Mouse (Mus musculus) liver, embryonic 12.5 days (tissue): ENCODE results near the gene Pm20d1. TPM values are rescaled to one million over a fixed set of nuclear protein-coding genes. Genes with fewer than 3 reads are reported as not detected.
"Not testable (repeated sequence)": the region's sequence is repeated elsewhere in the genome, so short reads cannot be mapped to it uniquely, and the experiment has no call there.

ENCODE experiments used
- ATAC-seq: fragments of 200-750 bp; cut with Nextera tagmentation; 2 replicates; pipeline ENCODE4 v1.8.0; 2017; ENCODE audit warnings: moderate number of reproducible peaks, mild to moderate bottlenecking, moderate library complexity
- H3K27ac ChIP-seq: fragments of 300-500 bp; sonication (generic); 2 replicates; pipeline ENCODE4 v1.5.1; 2016; ENCODE audit warnings: mild to moderate bottlenecking
- H3K27me3 ChIP-seq: fragments of 300-500 bp; sonication (generic); replicated peaks from 2 replicates; pipeline ENCODE4 v1.6.1; 2016; ENCODE audit warnings: mild to moderate bottlenecking, moderate library complexity
- H3K36me3 ChIP-seq: fragments of 300-500 bp; sonication (generic); 2 replicates; pipeline ENCODE4 v1.6.1; 2016; ENCODE audit warnings: mild to moderate bottlenecking, moderate library complexity
- H3K4me1 ChIP-seq: fragments of 300-500 bp; sonication (generic); 2 replicates; pipeline ENCODE4 v1.6.1; 2016
- H3K4me2 ChIP-seq: fragments of 300-500 bp; sonication (generic); 2 replicates; pipeline ENCODE4 v1.6.1; 2016; ENCODE audit warnings: mild to moderate bottlenecking, moderate library complexity
- H3K4me3 ChIP-seq: fragments of 300-500 bp; sonication (generic); 2 replicates; pipeline ENCODE4 v1.5.1; 2016; ENCODE audit warnings: mild to moderate bottlenecking, moderate library complexity
- H3K9ac ChIP-seq: fragments of 300-500 bp; sonication (generic); 2 replicates; pipeline ENCODE4 v1.6.1; 2016; ENCODE audit warnings: mild to moderate bottlenecking, moderate library complexity
- H3K9me3 ChIP-seq: fragments of 300-500 bp; sonication (generic); replicated peaks from 2 replicates; pipeline ENCODE4 v1.6.1; 2016; ENCODE audit warnings: mild to moderate bottlenecking, moderate library complexity
- WGBS: fragments of 180-500 bp; shearing (Covaris S2); methylation state at CpG from one replicate; pipeline ENCODE4 v1.1.7; 2016; ENCODE audit not compliant: insufficient replicate concordance; 5-methylcytosine and 5-hydroxymethylcytosine counted together
- polyA plus RNA-seq: library from polyadenylated mRNA; unstranded; fragments of >200 nt; fragmentation: Nextera tagmentation; extraction: Ambion mirVana; gene quantifications from 2 replicates; pipeline ENCODE4 v1.2.1, GENCODE M21; 2016

Pm20d1 gene
- polyA plus RNA-seq, 1 experiment from 2014 or later, result 2.8 TPM

DNA sequence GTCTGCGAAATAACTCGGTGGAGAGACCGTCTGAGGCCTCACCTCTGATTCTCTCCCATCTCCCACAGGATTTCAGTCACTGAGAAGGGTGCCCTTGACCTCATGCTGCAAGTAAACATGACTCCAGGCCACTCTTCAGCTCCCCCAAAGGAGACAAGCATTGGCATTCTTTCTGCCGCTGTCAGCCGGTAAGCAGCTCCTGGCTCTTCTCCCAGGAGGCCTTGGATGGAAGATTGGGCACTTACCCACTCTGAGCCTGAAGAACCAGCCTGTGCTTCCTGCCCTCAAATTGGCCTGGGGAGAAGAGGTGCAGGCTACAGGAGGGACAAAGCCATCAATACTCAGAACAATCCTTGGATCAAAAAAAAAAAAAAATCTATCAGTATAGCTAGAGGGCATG is 5.5 kb downstream of the Pm20d1 start:
- no peak for ATAC-seq
- Histone ChIP-seq H3K9me3 (no peaks in the 10 kb centered on the region), H3K36me3 (no peaks in the 10 kb centered on the region), H3K9ac (no peak overlapping the region), H3K4me1 (no peaks in the 10 kb centered on the region), H3K4me2 (no peak overlapping the region), H3K27me3 (peaks cover 13% of the 10 kb centered on the region), H3K4me3 (no peak overlapping the region), H3K27ac (no peak overlapping the region)
- WGBS, result 65% methylated on average over 5 of the region's 5 CpGs

DNA sequence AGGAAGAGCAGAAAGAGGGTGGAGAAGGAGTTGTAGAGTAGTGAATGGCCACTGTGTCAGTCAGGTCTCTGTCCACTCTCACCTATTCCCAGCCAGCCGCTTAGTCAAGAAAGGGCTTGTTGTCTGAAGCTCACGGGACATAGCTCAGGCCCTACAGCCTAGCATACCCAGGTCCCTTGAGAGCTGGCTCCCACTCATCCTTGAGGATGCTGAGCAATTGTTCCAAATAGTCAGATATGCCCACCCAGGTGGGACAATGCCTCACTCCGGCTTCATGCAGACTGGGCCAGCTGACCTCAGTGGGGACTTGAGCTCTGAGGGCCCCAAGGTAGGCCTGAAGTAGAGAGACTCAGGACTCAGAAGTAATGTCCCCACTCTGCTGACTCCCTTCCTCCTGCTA is 7.0 kb downstream of the Pm20d1 start:
- Histone ChIP-seq H3K9ac (no peak overlapping the region), H3K36me3 (no peaks in the 10 kb centered on the region), H3K4me2 (no peak overlapping the region), H3K27ac (no peak overlapping the region), H3K4me1 (no peaks in the 10 kb centered on the region), H3K9me3 (no peaks in the 10 kb centered on the region), H3K27me3 (no peaks in the 10 kb centered on the region; the same call in 1 of the 2 replicates), H3K4me3 (no peak overlapping the region)
- ATAC-seq, result no peak
- WGBS, result 63% methylated on average over 3 of the region's 3 CpGs

DNA sequence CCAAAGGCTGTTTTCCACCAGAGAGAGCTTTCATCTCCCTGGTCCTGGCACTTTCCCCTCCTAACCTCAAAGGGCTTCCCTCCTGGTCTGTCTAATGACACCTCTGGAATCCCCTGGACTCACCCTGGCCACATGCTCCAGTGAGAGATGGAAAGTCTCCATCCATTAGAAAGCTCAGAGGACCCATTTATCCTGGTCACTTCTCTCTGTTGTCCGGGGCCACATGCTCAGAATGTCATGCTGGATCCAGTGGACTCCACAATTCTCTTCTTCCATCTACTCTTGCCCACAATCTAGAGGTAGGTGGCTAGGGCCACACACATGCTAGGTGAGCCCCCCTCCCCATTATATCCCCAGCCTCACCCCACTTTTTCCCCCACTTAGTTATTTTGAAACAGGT is 11.8 kb downstream of the Pm20d1 start:
- 41% methylated on average over 1 of the region's 1 CpGs for WGBS
- Histone ChIP-seq H3K4me1 (no peaks in the 10 kb centered on the region), H3K4me3 (no peak overlapping the region), H3K9me3 (no peaks in the 10 kb centered on the region), H3K36me3 (no peaks in the 10 kb centered on the region), H3K9ac (no peak overlapping the region), H3K27me3 (no peaks in the 10 kb centered on the region; the same call in 1 of the 2 replicates), H3K27ac (no peak overlapping the region), H3K4me2 (no peak overlapping the region)
- no peak for ATAC-seq

GRCm38 (mm10) chr1:131809651-131810050 is 12.5 kb downstream of the Pm20d1 start:
- Histone ChIP-seq H3K9me3 (no peaks in the 10 kb centered on the region), H3K27me3 (no peaks in the 10 kb centered on the region), H3K4me2 (no peak overlapping the region), H3K4me3 (no peak overlapping the region), H3K9ac (no peak overlapping the region), H3K27ac (no peak overlapping the region), H3K36me3 (no peaks in the 10 kb centered on the region), H3K4me1 (no peaks in the 10 kb centered on the region)
- 42% methylated on average over 2 of the region's 2 CpGs for WGBS
- ATAC-seq, result no peak

DNA sequence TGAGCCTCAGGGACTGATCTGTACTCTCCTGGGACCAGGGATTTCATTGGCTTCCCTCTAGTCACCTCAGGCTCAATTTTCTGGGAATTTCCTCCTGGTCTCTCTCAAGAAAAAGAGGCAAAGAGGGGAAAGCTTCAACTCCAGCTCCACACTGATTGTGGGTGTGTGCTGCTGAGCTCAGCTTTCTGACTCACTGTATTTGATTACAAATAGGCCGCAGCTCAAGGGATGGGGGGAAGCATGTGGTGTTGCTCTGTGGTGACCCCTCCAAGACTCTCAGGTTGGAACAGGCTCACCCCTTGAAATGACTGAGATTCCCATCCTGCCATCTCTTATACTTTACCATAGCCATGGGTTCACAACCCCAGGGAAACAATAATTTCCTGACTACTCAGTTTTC is 14.2 kb downstream of the Pm20d1 start:
- H3K4me3 ChIP-seq, result no peak overlapping the region

GRCm38 (mm10) chr1:131812006-131812405 is 14.8 kb downstream of the Pm20d1 start:
- no peak overlapping the region for H3K4me2 ChIP-seq
- WGBS, result 58% methylated on average over 9 of the region's 9 CpGs
- H3K4me3 ChIP-seq, result no peak overlapping the region
- peaks cover 6% of the 10 kb centered on the region; the same call in 1 of the 2 replicates for H3K27me3 ChIP-seq
- no peaks in the 10 kb centered on the region for H3K36me3 ChIP-seq
- no peak for ATAC-seq
- H3K4me1 ChIP-seq, result no peaks in the 10 kb centered on the region
- no peak overlapping the region for H3K9ac ChIP-seq
- no peaks in the 10 kb centered on the region for H3K9me3 ChIP-seq
- H3K27ac ChIP-seq, result no peak overlapping the region

More for the DNA sequence above, 14.2 kb downstream of the Pm20d1 start:
- no peak overlapping the region for H3K4me2 ChIP-seq
- no peaks in the 10 kb centered on the region; the same call in 1 of the 2 replicates for H3K27me3 ChIP-seq
- H3K4me1 ChIP-seq, result no peaks in the 10 kb centered on the region
- WGBS, result 67% methylated on average over 1 of the region's 1 CpGs
- no peaks in the 10 kb centered on the region for H3K36me3 ChIP-seq
- no peak overlapping the region for H3K27ac ChIP-seq
- ATAC-seq, result no peak
- no peak overlapping the region for H3K9ac ChIP-seq
- H3K9me3 ChIP-seq, result no peaks in the 10 kb centered on the region

DNA sequence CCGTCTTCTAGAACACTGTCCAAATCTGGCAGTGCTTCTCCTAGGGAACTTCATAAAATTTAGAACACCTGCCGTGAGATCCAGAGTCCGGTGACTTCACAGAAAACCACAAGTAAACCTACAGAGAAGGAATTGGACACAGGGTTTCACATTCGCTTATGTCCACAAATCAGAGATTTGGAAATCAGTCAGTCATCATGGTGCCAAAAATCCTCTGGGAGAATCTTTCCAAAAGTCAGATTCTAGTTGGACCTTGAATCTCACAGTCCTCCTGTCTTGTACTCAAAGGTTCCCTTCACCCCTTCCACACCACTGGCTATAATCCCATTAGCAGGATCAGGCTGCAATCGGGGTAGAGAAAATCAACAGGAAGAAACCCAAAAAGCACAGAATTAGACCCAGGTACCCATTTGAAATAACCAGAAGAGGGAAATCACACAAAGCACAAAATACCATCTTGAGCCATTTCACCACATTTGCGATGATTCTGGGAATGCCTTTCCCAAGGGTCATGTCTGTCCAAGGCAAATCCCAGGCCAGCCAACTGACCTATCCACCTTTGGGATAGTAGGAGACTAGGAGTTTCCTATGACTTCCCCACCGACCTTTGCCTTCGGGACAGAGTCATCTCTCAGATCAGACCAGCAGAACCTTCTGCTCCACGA is 15.6 kb downstream of the Pm20d1 start:
- WGBS, result 71% methylated on average over 9 of the region's 9 CpGs
- Histone ChIP-seq H3K36me3 (no peaks in the 10 kb centered on the region), H3K9me3 (no peaks in the 10 kb centered on the region), H3K27me3 (peaks cover 12% of the 10 kb centered on the region; the same call in 1 of the 2 replicates), H3K4me1 (no peaks in the 10 kb centered on the region), H3K9ac (no peak overlapping the region), H3K4me2 (no peak overlapping the region), H3K4me3 (no peak overlapping the region), H3K27ac (no peak overlapping the region)
- no peak for ATAC-seq

- Histone ChIP-seq H3K27me3 (peaks cover 19% of the 10 kb centered on the region; the same call in 1 of the 2 replicates), H3K4me3 (no peak overlapping the region), H3K9me3 (no peaks in the 10 kb centered on the region), H3K36me3 (no peaks in the 10 kb centered on the region), H3K27ac (no peak overlapping the region), H3K9ac (no peak overlapping the region), H3K4me2 (no peak overlapping the region), H3K4me1 (no peaks in the 10 kb centered on the region)
- 68% methylated on average over 4 of the region's 4 CpGs for WGBS
- no peak for ATAC-seq
These were observed 16.6 kb downstream of the Pm20d1 start for GRCm38 (mm10) chr1:131813731-131814130.

DNA sequence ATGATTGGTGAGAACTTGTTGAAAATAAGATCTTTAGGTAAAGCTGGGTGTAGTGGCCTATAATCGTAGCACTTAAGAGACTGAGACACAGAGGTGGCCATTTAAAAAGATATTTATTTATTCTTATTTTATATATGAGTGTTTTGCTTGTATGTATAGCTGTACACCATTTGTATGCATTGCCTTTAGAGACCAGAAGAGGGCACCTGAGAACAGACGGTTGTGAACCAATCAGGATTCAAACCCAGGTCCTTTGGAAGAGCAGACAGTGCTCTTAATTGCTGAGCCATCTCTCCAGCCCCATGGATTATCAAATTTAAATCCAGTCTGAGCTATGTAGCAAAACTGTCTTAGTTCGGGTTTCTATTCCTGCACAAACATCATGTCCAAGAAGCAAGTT is 17.0 kb downstream of the Pm20d1 start:
- Histone ChIP-seq H3K27ac (no peak overlapping the region), H3K9ac (no peak overlapping the region), H3K36me3 (no peaks in the 10 kb centered on the region), H3K27me3 (peaks cover 23% of the 10 kb centered on the region; the same call in 1 of the 2 replicates), H3K9me3 (no peaks in the 10 kb centered on the region), H3K4me1 (no peaks in the 10 kb centered on the region), H3K4me3 (no peak overlapping the region), H3K4me2 (no peak overlapping the region)
- no peak for ATAC-seq
- WGBS, result 56% methylated on average over 3 of the region's 3 CpGs

DNA sequence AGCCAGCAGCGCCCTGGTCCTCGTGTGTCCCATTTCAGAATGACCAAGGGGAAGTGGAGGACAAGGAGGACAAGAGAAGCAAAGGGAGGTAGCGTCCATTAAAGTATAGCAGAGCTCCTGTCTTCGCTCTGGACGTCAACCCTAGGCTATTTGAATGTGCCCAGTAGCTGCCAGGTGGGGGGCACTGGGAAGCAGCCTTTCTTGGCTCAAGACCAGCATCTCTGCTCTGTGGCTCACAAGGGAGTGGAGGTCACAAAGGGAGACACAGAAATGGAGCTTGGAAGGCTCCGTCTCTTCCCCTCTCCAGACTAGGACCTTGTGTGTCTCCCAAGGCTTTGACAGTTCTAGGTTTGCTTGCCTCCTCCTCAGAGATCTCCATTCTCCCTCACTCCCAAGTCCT is 19.7 kb downstream of the Pm20d1 start:
- Histone ChIP-seq H3K4me2 (no peak overlapping the region), H3K9ac (no peak overlapping the region), H3K36me3 (no peaks in the 10 kb centered on the region), H3K4me1 (no peaks in the 10 kb centered on the region), H3K27me3 (peaks cover 25% of the 10 kb centered on the region; the same call in 1 of the 2 replicates), H3K27ac (no peak overlapping the region), H3K4me3 (no peak overlapping the region), H3K9me3 (no peaks in the 10 kb centered on the region)
- ATAC-seq, result no peak
- WGBS, result 62% methylated on average over 6 of the region's 6 CpGs

GRCm38 (mm10) chr1:131820353-131820752 is 23.2 kb downstream of the Pm20d1 start:
- not testable (repeated sequence) for H3K4me1 ChIP-seq, H3K9me3 ChIP-seq, ATAC-seq, H3K27ac ChIP-seq, H3K4me2 ChIP-seq, H3K9ac ChIP-seq, H3K4me3 ChIP-seq, H3K36me3 ChIP-seq
- peaks cover 25% of the 10 kb centered on the region; the same call in 1 of the 2 replicates for H3K27me3 ChIP-seq
- 72% methylated on average over 9 of the region's 9 CpGs for WGBS

- H3K9ac ChIP-seq, result no peak overlapping the region
- no peak overlapping the region for H3K4me2 ChIP-seq
- no peaks in the 10 kb centered on the region for H3K36me3 ChIP-seq
- no peak for ATAC-seq
- H3K9me3 ChIP-seq, result no peaks in the 10 kb centered on the region
- no peak overlapping the region for H3K4me3 ChIP-seq
- 73% methylated on average over 10 of the region's 10 CpGs for WGBS
- H3K27ac ChIP-seq, result no peak overlapping the region
- H3K27me3 ChIP-seq, result peaks cover 25% of the 10 kb centered on the region; the same call in 1 of the 2 replicates
- H3K4me1 ChIP-seq, result no peaks in the 10 kb centered on the region
These were observed 23.7 kb downstream of the Pm20d1 start for GRCm38 (mm10) chr1:131820887-131821328.

DNA sequence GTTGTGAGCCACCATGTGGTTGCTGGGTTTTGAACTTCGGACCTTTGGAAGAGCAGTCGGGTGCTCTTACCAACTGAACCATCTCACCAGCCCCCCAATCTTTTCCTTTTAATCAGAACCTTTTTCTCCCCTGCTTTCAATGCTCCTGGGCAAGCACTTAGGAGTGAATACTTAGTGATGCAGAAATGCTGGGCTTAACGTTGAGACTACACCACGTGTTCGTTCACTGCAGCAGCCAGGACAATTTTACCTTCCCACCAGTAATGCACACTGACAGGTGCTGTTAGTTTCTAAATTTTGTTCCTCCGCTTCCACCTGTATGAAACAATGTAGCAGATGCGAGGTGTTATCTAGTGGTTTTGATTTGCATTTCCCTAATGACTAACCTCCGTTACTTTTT is 25.1 kb downstream of the Pm20d1 start:
- no peak for ATAC-seq
- Histone ChIP-seq H3K27me3 (peaks cover 16% of the 10 kb centered on the region; the same call in 1 of the 2 replicates), H3K4me1 (peaks cover 5% of the 10 kb centered on the region), H3K9me3 (no peaks in the 10 kb centered on the region), H3K4me2 (no peak overlapping the region), H3K27ac (no peak overlapping the region), H3K36me3 (no peaks in the 10 kb centered on the region), H3K4me3 (no peak overlapping the region), H3K9ac (no peak overlapping the region)
- 70% methylated on average over 8 of the region's 8 CpGs for WGBS
